In genomic region chr3:115619970-115620369, GRCm38 (mm10) we compare ENCODE assay signal across 20 mouse cellular contexts.
DNase-seq lines count a peak whose midpoint lies in the region; ATAC-seq and TF ChIP-seq lines count a peak whose summit lies in the region.
"Had no signal": no experiment of that assay in that cellular context is flagged by ENCODE, and none has a peak within 500 bp of the region (broad histone marks: within the 10 kb centered on the region; RNA-seq: fewer than 3 reads in every experiment).

No protein-coding gene starts in this region.

- no peak overlapping the region for H3K4me3 ChIP-seq in heart, embryonic 10.5 days
- H3K4me3 ChIP-seq in heart, adult 2 months: no peak overlapping the region
- no peak overlapping the region for H3K4me3 ChIP-seq in heart, embryonic 15.5 days
- no peak overlapping the region for H3K4me3 ChIP-seq in midbrain, embryonic 14.5 days (replicated peaks; ENCODE audit: low read depth, low read length)
- H3K4me3 ChIP-seq: embryonic facial prominence, embryonic 12.5 days; erythroblast, embryonic 14.5 days; gastrocnemius, adult 2 months had no signal

- H3K4me1 ChIP-seq in heart, embryonic 10.5 days: peaks cover 7% of the 10 kb centered on the region
- no peaks in the 10 kb centered on the region; the same call in 1 of the 2 replicates for H3K4me1 ChIP-seq in heart, adult 2 months (ENCODE audit: control insufficient read depth, insufficient read depth, low read length)
- H3K4me1 ChIP-seq in heart, embryonic 15.5 days (replicated peaks): peaks cover 6% of the 10 kb centered on the region; the same call in 1 of the 2 replicates
- H3K4me1 ChIP-seq in midbrain, embryonic 14.5 days (ENCODE audit: control insufficient read depth, insufficient read depth, low read length): no peaks in the 10 kb centered on the region
- H3K4me1 ChIP-seq: embryonic facial prominence, embryonic 12.5 days had no signal

- no peaks in the 10 kb centered on the region for H3K79me2 ChIP-seq in heart, adult 2 months (replicated peaks; ENCODE audit: control insufficient read depth, insufficient read depth, low read length)

- TF ChIP-seq POLR2A in heart, adult 2 months (IDR thresholded peaks at IDR 0.05; ENCODE audit: insufficient read depth, low read depth, low read length): no peak

- no peaks in the 10 kb centered on the region for H3K36me3 ChIP-seq in heart, embryonic 10.5 days
- H3K36me3 ChIP-seq in heart, adult 2 months (ENCODE audit: control insufficient read depth, insufficient read depth, low read length): no peaks in the 10 kb centered on the region
- H3K36me3 ChIP-seq in heart, embryonic 15.5 days: no peaks in the 10 kb centered on the region
- H3K36me3 ChIP-seq in midbrain, embryonic 14.5 days (ENCODE audit: control insufficient read depth, insufficient read depth, low read length): no peaks in the 10 kb centered on the region
- H3K36me3 ChIP-seq: embryonic facial prominence, embryonic 12.5 days had no signal

- H3K9me3 ChIP-seq in heart, embryonic 10.5 days: no peaks in the 10 kb centered on the region
- H3K9me3 ChIP-seq in heart, embryonic 15.5 days (replicated peaks): no peaks in the 10 kb centered on the region
- no peaks in the 10 kb centered on the region for H3K9me3 ChIP-seq in midbrain, embryonic 14.5 days (ENCODE audit: control insufficient read depth, low read length)
- H3K9me3 ChIP-seq: embryonic facial prominence, embryonic 12.5 days had no signal

- DNase-seq in heart, adult 18-20 months: peak; percentile 64 to 73
- DNase-seq in heart, embryonic 10.5 days (ENCODE audit: low spot score): no peak
- DNase-seq in NIH3T3 (ENCODE audit: low read depth): peak; percentile 43
- peak in 1 of 2 experiments; percentile 47 for DNase-seq in heart, adult 2 months
- DNase-seq in midbrain, embryonic 14.5 days: no peak
- no peak for DNase-seq in cerebellum, postnatal 36 days
- DNase-seq in layer of hippocampus, adult 11-12 months (ENCODE audit: low spot score): no peak
- DNase-seq: adrenal gland, adult 2 months; cerebellum, adult 9-10 months; gastrocnemius, adult 2 months; left cerebral cortex, postnatal 4 days; liver; lung, adult 18-20 months; thymus, postnatal 25 days had no signal

- H3K9ac ChIP-seq in heart, adult 2 months (ENCODE audit: low read depth, low read length): no peak overlapping the region
- no peak overlapping the region for H3K9ac ChIP-seq in heart, embryonic 15.5 days
- H3K9ac ChIP-seq in midbrain, embryonic 14.5 days (replicated peaks; ENCODE audit: low read length): no peak overlapping the region
- H3K9ac ChIP-seq: embryonic facial prominence, embryonic 12.5 days; hindbrain, embryonic 14.5 days had no signal

- WGBS in heart, embryonic 10.5 days: 54% methylated on average over 3 of the region's 3 CpGs
- 47% methylated on average over 3 of the region's 3 CpGs for WGBS in heart, adult 2 months
- 28% methylated on average over 3 of the region's 3 CpGs for WGBS in heart, embryonic 15.5 days
- WGBS in midbrain, embryonic 14.5 days: 86% methylated on average over 3 of the region's 3 CpGs

- intact Hi-C loops in heart, adult 2 months (cut with DNase I): no loop called here

- TF ChIP-seq EP300 in heart, adult 2 months (IDR thresholded peaks at IDR 0.05; ENCODE audit: insufficient read depth, low read depth, low read length): no peak

- H3K27ac ChIP-seq in heart, embryonic 10.5 days: no peak overlapping the region
- peak overlapping the region; percentile 64 for H3K27ac ChIP-seq in heart, adult 2 months
- peak overlapping the region; percentile 85 for H3K27ac ChIP-seq in heart, embryonic 15.5 days
- no peak overlapping the region for H3K27ac ChIP-seq in midbrain, embryonic 14.5 days (replicated peaks; ENCODE audit: low read depth, low read length)
- H3K27ac ChIP-seq: embryonic facial prominence, embryonic 12.5 days; gastrocnemius, adult 2 months; hindbrain, embryonic 14.5 days had no signal

- no peak for TF ChIP-seq CTCF in heart, adult 2 months (IDR thresholded peaks at IDR 0.05)

- no peak overlapping the region for H3K4me2 ChIP-seq in heart, embryonic 15.5 days
- H3K4me2 ChIP-seq in midbrain, embryonic 14.5 days (ENCODE audit: low read length): no peak overlapping the region
- H3K4me2 ChIP-seq: embryonic facial prominence, embryonic 12.5 days; hindbrain, embryonic 14.5 days had no signal

- no peaks in the 10 kb centered on the region for H3K27me3 ChIP-seq in heart, embryonic 10.5 days (ENCODE audit: insufficient read depth, poor library complexity, severe bottlenecking)
- no peaks in the 10 kb centered on the region for H3K27me3 ChIP-seq in heart, adult 2 months (ENCODE audit: control insufficient read depth, insufficient read depth, low read length)
- no peaks in the 10 kb centered on the region for H3K27me3 ChIP-seq in heart, embryonic 15.5 days
- H3K27me3 ChIP-seq in midbrain, embryonic 14.5 days (ENCODE audit: control insufficient read depth, insufficient read depth, low read length): no peaks in the 10 kb centered on the region
- H3K27me3 ChIP-seq: embryonic facial prominence, embryonic 12.5 days had no signal

- peak; percentile 91 for ATAC-seq in heart, embryonic 15.5 days (replicated peaks; ENCODE audit: insufficient number of reproducible peaks, insufficient read depth, low FRiP score, low read depth)
- ATAC-seq in midbrain, embryonic 14.5 days (ENCODE audit: low FRiP score, low TSS enrichment): no peak
- ATAC-seq: intestine, postnatal 0 days; midbrain, embryonic 16.5 days had no signal

Comparison
In these comparisons a context has a peak if more than half of its experiments do, and no peak if none do; other contexts are left out.
1. DNase-seq: peak in heart, adult 18-20 months (2 of 2) and NIH3T3 (single experiment); none in heart, embryonic 10.5 days (single experiment), midbrain, embryonic 14.5 days (single experiment), cerebellum, postnatal 36 days (0 of 2) and layer of hippocampus, adult 11-12 months (single experiment).
2. H3K27ac ChIP-seq: peak in heart, adult 2 months (single experiment) and heart, embryonic 15.5 days (single experiment); none in heart, embryonic 10.5 days (single experiment) and midbrain, embryonic 14.5 days (single experiment).